Mouse (Mus musculus) liver, embryonic 12.5 days (tissue): ENCODE measurements at regions not wholly inside any gene's neighbourhood (a gene's known extent, or its start where the extent isn't known, plus 50 kb on each side); places are given as distances from the start of the nearest gene placed in this dataset.

Source experiments
- ATAC-seq: fragments of 200-750 bp; cut with Nextera tagmentation; 2 replicates; pipeline ENCODE4 v1.8.0; 2017; ENCODE audit warnings: moderate number of reproducible peaks, mild to moderate bottlenecking, moderate library complexity
- H3K27ac ChIP-seq: fragments of 300-500 bp; sonication (generic); 2 replicates; pipeline ENCODE4 v1.5.1; 2016; ENCODE audit warnings: mild to moderate bottlenecking
- H3K27me3 ChIP-seq: fragments of 300-500 bp; sonication (generic); replicated peaks from 2 replicates; pipeline ENCODE4 v1.6.1; 2016; ENCODE audit warnings: mild to moderate bottlenecking, moderate library complexity
- H3K36me3 ChIP-seq: fragments of 300-500 bp; sonication (generic); 2 replicates; pipeline ENCODE4 v1.6.1; 2016; ENCODE audit warnings: mild to moderate bottlenecking, moderate library complexity
- H3K4me1 ChIP-seq: fragments of 300-500 bp; sonication (generic); 2 replicates; pipeline ENCODE4 v1.6.1; 2016
- H3K4me2 ChIP-seq: fragments of 300-500 bp; sonication (generic); 2 replicates; pipeline ENCODE4 v1.6.1; 2016; ENCODE audit warnings: mild to moderate bottlenecking, moderate library complexity
- H3K4me3 ChIP-seq: fragments of 300-500 bp; sonication (generic); 2 replicates; pipeline ENCODE4 v1.5.1; 2016; ENCODE audit warnings: mild to moderate bottlenecking, moderate library complexity
- H3K9ac ChIP-seq: fragments of 300-500 bp; sonication (generic); 2 replicates; pipeline ENCODE4 v1.6.1; 2016; ENCODE audit warnings: mild to moderate bottlenecking, moderate library complexity
- H3K9me3 ChIP-seq: fragments of 300-500 bp; sonication (generic); replicated peaks from 2 replicates; pipeline ENCODE4 v1.6.1; 2016; ENCODE audit warnings: mild to moderate bottlenecking, moderate library complexity
- WGBS: fragments of 180-500 bp; shearing (Covaris S2); methylation state at CpG from one replicate; pipeline ENCODE4 v1.1.7; 2016; ENCODE audit not compliant: insufficient replicate concordance; 5-methylcytosine and 5-hydroxymethylcytosine counted together

DNA sequence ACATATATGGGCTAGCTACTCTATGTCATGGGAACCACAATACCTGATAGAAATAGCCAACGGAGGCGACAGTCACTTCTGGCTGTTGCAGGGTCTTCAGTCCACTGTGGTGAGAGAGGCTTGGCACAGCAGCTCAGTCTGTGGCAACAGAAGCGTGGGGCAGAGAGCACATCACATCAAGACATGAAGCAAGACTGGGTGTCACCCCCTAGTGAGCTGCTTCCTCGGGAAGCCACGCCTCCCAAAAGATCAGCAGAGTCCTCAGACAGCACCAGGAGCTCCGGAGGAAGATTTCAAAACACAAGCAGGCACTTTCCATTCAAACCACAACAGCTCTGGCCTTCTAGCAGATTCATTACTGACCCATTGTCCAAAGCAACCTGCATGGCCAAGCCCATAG is 131.2 kb upstream of the Csf3r start:
- Histone ChIP-seq H3K9me3 (no peaks in the 10 kb centered on the region), H3K4me1 (peaks cover 22% of the 10 kb centered on the region), H3K36me3 (no peaks in the 10 kb centered on the region), H3K9ac (no peak overlapping the region), H3K4me3 (no peak overlapping the region), H3K4me2 (no peak overlapping the region), H3K27ac (no peak overlapping the region), H3K27me3 (no peaks in the 10 kb centered on the region)
- 48% methylated on average over 6 of the region's 6 CpGs for WGBS
- ATAC-seq = no peak

DNA sequence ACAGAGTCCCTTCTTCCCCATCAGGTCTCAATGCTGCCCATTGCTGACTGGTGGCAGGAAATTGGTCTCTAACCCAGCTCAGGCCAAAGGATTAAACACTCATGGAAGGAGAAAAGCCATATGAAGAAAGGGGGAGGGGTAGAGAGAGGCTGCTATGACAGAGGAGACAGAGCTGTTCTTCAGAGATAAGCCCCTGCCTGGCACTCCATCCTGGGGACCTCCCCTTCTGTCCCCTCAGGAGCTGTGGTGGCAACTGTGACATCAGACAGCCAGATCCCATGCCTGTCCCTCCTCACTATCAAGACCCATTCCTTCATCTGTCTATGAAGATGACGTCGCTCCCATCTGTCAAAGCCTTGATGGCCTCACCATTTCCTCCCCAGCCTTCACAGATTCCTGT is 126.6 kb upstream of the Csf3r start:
- peak; percentile 90 for ATAC-seq
- H3K9me3 ChIP-seq = no peaks in the 10 kb centered on the region
- no peak overlapping the region for H3K4me3 ChIP-seq
- H3K27ac ChIP-seq = no peak overlapping the region
- WGBS = 26% methylated on average over 2 of the region's 2 CpGs
- H3K27me3 ChIP-seq = peaks cover 9% of the 10 kb centered on the region; the same call in 1 of the 2 replicates
- H3K36me3 ChIP-seq = no peaks in the 10 kb centered on the region
- H3K4me1 ChIP-seq = peaks cover 28% of the 10 kb centered on the region
- H3K4me2 ChIP-seq = 0 out of 2 replicates have a peak overlapping the region, but pooled peaks have one; percentile 10
- H3K9ac ChIP-seq = no peak overlapping the region

DNA sequence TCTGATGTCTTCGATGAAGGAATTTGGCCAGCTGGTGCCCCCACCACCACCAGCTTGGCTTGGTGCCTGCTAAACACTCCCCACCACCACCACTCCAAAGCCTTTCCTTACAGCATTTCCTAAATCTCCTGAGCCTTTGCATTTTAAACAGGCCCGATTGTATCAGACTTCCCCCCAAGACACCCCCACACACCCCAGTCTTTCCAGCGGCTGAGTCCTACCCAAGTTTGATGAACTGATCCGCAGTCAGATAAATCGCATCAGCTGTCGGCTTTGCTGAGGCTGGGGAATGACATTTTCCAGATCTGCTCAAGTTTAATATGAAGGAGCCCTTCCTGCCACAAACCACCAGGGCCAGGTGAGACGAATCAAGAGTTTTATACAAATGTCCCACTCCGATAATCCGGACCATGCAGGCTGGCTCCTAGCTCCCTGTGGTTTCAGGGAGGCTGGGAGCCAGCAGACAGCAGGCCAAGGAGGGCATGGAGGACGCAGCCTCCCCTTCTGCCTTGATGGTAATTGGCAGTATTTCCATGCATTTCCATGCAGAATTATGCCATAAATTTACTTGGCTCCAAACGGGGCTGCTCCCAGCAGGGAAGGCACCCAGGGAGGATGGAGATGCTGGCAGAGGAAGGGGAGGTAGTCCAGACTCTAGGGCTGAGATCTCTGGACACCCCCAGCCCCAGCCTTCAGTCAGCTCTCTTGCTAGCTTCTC is 125.6 kb upstream of the Csf3r start:
- no peak for ATAC-seq
- Histone ChIP-seq H3K36me3 (no peaks in the 10 kb centered on the region), H3K4me3 (no peak overlapping the region), H3K27ac (no peak overlapping the region), H3K4me1 (peaks cover 28% of the 10 kb centered on the region), H3K27me3 (peaks cover 9% of the 10 kb centered on the region; the same call in 1 of the 2 replicates), H3K9me3 (no peaks in the 10 kb centered on the region), H3K4me2 (no peak overlapping the region), H3K9ac (no peak overlapping the region)
- 53% methylated on average over 11 of the region's 11 CpGs for WGBS

DNA sequence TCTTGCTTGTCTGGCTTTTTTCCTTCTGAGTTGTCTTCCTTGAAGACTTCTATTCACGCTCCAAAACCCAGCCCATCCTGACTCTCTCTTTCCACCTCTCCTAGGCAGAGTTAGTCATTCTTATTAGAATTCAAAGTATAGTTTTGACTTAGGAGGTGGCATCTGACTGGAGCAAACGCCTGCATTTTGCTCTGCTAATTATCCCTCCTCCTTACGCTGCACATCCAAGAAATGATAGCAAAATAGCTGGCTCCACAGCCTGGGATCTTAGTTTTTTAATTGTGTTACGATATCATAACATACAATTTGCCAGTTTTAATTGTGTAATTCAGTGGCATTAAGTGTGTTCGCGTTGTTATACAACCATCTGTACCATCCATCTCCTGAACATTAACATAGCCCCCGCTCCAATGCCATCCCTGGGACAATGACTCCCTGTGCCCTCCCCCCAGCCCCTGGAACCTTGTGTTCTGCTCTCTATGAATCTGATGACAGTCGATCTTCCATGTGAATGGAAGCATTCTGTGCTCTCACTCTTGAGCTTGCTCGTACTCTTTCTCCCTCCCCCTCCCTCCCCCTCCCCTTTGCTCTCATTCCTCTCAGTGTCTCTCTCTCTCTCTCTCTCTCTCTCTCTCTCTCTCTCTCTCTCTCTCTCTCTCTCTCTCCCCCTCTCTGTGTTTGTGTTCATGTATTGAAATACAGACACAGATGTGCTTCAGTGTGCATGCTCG is 122.6 kb upstream of the Csf3r start:
- peaks cover 9% of the 10 kb centered on the region; the same call in 1 of the 2 replicates for H3K27me3 ChIP-seq
- peaks cover 20% of the 10 kb centered on the region for H3K4me1 ChIP-seq
- H3K4me2 ChIP-seq = no peak overlapping the region
- no peaks in the 10 kb centered on the region for H3K9me3 ChIP-seq
- H3K36me3 ChIP-seq = no peaks in the 10 kb centered on the region
- 63% methylated on average over 10 of the region's 10 CpGs for WGBS
- H3K27ac ChIP-seq = no peak overlapping the region
- no peak for ATAC-seq
- H3K4me3 ChIP-seq = no peak overlapping the region
- H3K9ac ChIP-seq = no peak overlapping the region

DNA sequence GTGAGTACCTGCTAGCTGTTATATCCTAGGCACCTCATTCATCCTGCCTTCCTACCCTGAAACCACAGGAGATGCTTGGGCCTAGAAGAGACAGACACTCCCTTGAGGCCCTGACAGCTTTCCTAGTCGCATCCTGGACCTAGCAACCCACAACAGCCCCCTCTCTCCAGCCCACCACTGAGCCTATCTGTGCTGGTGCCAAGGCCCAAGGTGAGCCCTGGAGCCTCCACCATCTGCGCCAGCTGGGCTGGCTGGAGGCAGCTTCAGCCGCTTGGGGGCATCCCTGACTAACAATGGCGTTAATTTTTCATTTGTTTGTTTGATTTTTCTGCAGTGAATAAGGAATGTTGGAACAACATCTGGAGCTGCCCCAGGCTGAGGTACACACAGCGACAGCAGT is 118.1 kb upstream of the Csf3r start:
- WGBS = 64% methylated on average over 5 of the region's 5 CpGs
- Histone ChIP-seq H3K9ac (no peak overlapping the region), H3K4me3 (no peak overlapping the region), H3K27me3 (peaks cover 17% of the 10 kb centered on the region), H3K27ac (no peak overlapping the region), H3K36me3 (no peaks in the 10 kb centered on the region), H3K4me1 (no peaks in the 10 kb centered on the region), H3K9me3 (no peaks in the 10 kb centered on the region), H3K4me2 (no peak overlapping the region)
- no peak for ATAC-seq

DNA sequence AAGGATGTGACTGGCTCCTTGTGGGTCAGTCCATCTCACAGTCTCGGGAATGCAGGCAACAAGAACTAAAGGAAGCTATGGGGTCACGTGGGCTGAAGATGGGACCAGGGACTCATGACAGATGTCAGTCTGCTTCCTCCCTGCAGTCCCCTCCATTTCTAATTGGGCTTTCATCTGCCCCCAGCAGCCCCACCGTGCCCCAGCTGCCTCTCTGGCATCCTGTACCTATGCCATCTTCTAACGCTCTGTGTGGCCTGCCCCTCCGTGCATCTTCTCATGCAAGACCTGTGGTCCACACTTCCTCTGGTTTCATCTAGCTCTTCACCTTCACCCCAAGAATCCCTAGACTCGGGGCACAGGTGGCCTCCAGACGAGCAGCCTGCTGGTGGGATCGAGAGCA is 115.4 kb upstream of the Csf3r start:
- Histone ChIP-seq H3K4me1 (no peaks in the 10 kb centered on the region), H3K4me2 (no peak overlapping the region), H3K27me3 (peaks cover 34% of the 10 kb centered on the region), H3K4me3 (no peak overlapping the region), H3K36me3 (no peaks in the 10 kb centered on the region), H3K9me3 (no peaks in the 10 kb centered on the region), H3K9ac (no peak overlapping the region), H3K27ac (no peak overlapping the region)
- 64% methylated on average over 8 of the region's 8 CpGs for WGBS
- no peak for ATAC-seq

DNA sequence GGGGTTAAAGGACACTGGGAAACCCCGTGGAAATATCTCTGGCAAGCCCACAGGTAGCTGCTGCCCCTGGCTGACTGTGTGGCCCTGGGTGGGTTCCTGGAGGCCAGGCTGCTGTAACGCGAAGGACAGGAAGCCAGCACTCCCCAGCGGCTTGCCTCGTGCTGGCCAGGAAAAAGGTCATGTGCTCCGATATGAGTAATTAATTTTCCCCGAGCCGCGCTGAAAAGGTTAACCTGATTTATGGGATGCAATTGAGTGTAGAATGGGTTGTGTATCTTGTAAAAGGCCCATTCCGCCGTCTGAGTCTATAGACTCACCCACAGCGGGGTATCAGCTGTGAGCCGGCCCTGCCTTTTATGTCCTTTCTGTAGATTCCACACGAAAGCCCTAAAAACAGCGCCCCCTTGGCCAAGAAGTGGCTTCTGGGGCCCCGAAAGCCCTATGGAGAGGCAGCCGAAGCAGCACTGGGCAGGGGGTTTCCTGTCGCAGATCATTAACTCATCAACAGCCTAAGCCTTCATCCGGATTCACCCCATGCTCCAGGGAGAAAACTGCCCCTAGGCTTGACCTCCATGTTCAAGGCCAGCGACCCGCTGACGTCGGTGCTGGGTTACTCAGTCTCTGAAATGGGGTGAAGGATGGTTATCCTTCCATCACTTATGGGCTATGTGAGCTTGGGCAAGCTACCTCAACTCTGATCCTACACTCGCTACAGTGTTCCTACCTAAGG is 112.6 kb upstream of the Csf3r start:
- H3K9ac ChIP-seq = no peak overlapping the region
- H3K4me3 ChIP-seq = no peak overlapping the region
- no peak for ATAC-seq
- no peaks in the 10 kb centered on the region for H3K36me3 ChIP-seq
- peaks cover 37% of the 10 kb centered on the region for H3K27me3 ChIP-seq
- whole genome bisulfite sequencing = 15% methylated on average over 24 of the region's 24 CpGs
- H3K4me2 ChIP-seq = no peak overlapping the region
- H3K4me1 ChIP-seq = no peaks in the 10 kb centered on the region
- H3K27ac ChIP-seq = no peak overlapping the region
- H3K9me3 ChIP-seq = no peaks in the 10 kb centered on the region

DNA sequence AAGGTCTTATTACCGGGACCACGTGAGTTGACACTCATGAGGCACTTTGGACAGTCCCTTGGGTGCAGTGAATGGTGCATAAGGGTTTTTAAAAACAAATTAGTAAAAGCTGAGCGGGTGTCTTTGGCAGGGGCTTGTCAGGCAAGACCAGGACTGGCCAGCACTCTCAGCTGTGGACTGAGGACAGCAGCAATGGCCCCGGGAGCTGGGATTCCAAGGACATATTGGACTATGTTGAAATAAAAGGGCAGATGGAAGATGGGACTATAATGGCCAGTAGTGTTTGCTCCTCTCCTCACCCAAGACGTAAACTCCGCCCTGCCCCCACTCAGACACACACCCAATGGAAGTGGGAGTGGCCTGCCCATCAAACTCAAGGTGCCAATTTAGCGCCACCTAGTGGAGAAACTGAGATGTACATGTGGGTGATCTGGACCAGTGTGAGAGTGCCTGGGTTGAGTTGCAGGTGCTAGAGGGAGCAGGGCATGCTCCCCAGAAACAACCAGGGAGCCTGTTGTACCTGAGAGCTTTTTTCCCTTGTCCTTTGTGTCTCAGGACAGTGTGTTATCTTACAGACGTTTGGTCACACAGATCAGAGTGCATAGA is 111.8 kb upstream of the Csf3r start:
- 25% methylated on average over 8 of the region's 8 CpGs for WGBS
- 0 out of 2 replicates have a peak, but pooled peaks have one; percentile 42 for ATAC-seq

DNA sequence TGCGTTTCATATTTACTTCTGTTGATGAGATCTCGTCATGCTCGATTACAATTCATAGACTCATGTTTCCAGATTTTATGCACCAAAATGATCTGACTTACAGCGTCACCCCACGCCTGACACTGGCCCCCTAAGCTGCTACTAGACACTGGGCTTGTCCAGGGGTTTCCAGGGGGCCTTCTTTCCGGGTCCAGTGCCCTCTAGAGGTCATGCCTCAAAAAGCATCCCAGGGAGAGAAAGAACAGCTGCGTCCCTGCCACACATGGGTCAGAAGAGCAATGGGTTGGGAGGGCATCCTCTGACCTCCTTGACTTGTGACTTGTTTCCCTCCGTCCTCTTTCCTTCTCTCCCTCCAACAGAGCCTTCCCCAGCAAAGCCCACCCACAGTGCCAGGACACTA is 109.2 kb upstream of the Csf3r start:
- no peak overlapping the region for H3K4me3 ChIP-seq
- H3K4me2 ChIP-seq = no peak overlapping the region
- ATAC-seq = no peak
- H3K4me1 ChIP-seq = no peaks in the 10 kb centered on the region
- H3K9me3 ChIP-seq = no peaks in the 10 kb centered on the region
- H3K27me3 ChIP-seq = peaks cover 41% of the 10 kb centered on the region
- H3K36me3 ChIP-seq = no peaks in the 10 kb centered on the region
- H3K27ac ChIP-seq = no peak overlapping the region
- H3K9ac ChIP-seq = no peak overlapping the region
- WGBS = 28% methylated on average over 8 of the region's 8 CpGs

More for the DNA sequence above, 111.8 kb upstream of the Csf3r start:
- H3K27me3 ChIP-seq = peaks cover 43% of the 10 kb centered on the region
- no peaks in the 10 kb centered on the region for H3K9me3 ChIP-seq
- no peaks in the 10 kb centered on the region for H3K4me1 ChIP-seq
- H3K27ac ChIP-seq = no peak overlapping the region
- H3K36me3 ChIP-seq = no peaks in the 10 kb centered on the region
- H3K9ac ChIP-seq = no peak overlapping the region
- no peak overlapping the region for H3K4me3 ChIP-seq
- no peak overlapping the region for H3K4me2 ChIP-seq

DNA sequence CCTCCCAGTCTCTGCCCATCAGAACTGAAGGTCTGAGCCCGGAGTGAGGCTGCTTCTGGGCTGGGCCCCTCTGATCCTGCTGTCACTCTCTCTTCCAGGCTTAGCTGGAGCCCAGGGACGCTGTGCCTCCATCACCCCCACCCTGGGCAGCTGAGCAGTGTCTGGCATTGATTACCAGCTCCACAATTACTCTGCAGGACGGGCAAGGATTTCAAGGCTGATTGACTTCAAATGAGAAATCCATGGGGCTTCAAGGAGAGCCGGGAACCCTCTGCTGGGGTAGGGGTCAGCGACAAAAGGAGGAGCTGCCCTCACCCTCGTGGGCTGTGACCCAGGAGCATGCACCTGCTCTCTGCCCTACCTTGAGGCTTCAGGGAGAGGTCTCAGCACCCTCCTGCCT is 107.1 kb upstream of the Csf3r start:
- 45% methylated on average over 6 of the region's 6 CpGs for WGBS
- peaks cover 41% of the 10 kb centered on the region for H3K27me3 ChIP-seq
- no peak overlapping the region for H3K4me3 ChIP-seq

DNA sequence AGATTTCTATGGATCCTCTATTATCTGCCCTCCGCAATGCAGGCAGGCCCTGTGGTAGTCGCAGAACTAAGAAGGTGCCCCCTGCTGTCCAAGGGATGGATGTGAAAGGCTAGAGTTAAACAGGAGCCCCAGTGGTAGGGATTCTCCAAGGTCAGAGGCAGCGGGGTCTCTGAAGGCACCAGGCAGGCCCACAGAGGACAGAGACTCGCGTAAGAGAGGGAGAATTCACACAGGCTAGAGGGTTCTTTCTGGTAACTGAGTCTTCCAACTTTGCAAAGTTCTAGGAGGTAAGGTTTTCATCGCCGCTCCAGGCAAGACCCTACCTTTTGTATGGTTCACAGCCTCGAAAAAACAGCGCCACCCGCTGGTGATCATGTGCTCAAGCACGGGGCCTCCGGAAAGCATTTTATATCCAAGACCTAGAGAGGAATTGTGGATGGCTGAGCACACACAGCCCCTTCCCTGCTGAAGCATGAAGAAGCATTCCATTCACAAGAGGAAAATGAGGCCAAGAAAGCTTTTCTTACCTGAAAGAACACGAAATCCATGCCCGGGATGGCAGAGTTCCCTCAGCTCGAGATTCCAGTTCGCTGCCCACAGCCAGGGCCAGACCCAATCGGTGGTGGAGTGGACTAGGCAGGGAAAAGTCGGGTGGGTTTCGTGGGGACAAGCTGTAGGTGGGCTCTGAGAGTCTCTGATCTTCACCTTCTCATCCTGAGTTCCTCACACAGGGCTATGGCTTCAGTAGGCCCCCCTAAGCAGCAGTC is 102.6 kb upstream of the Csf3r start:
- peak overlapping the region; percentile 15 for H3K4me2 ChIP-seq
- no peaks in the 10 kb centered on the region for H3K36me3 ChIP-seq
- H3K4me3 ChIP-seq = no peak overlapping the region
- H3K9ac ChIP-seq = no peak overlapping the region
- no peak overlapping the region for H3K27ac ChIP-seq
- H3K27me3 ChIP-seq = peaks cover 31% of the 10 kb centered on the region
- H3K4me1 ChIP-seq = no peaks in the 10 kb centered on the region
- H3K9me3 ChIP-seq = no peaks in the 10 kb centered on the region
- WGBS = 12% methylated on average over 19 of the region's 19 CpGs
- no peak for ATAC-seq

More for the DNA sequence above, 107.1 kb upstream of the Csf3r start:
- no peaks in the 10 kb centered on the region for H3K4me1 ChIP-seq
- no peaks in the 10 kb centered on the region for H3K36me3 ChIP-seq
- no peaks in the 10 kb centered on the region for H3K9me3 ChIP-seq
- no peak for ATAC-seq
- H3K9ac ChIP-seq = no peak overlapping the region
- no peak overlapping the region for H3K4me2 ChIP-seq
- H3K27ac ChIP-seq = no peak overlapping the region
